Mouse (Mus musculus) limb, embryonic 14.5 days (tissue): ENCODE measurements around the gene Rbm25. TPM values are rescaled to one million over a fixed set of nuclear protein-coding genes. Genes with fewer than 3 reads are reported as not detected.
"Not testable (repeated sequence)": the region's sequence is repeated elsewhere in the genome, so short reads cannot be mapped to it uniquely, and the experiment has no call there.

Source experiments
- ATAC-seq: fragments of 200-750 bp; cut with Nextera tagmentation; 2 replicates; pipeline ENCODE4 v1.8.0; 2017; ENCODE audit warnings: low read depth, moderate number of reproducible peaks, moderate TSS enrichment; ENCODE audit not compliant: low FRiP score
- DNase-seq: peaks from one replicate; pipeline ENCODE4 v3.0.0-alpha.2; 2015; ENCODE audit warnings: low spot score
- H3K27ac ChIP-seq: fragments of 300-500 bp; sonication (generic); replicated peaks from 2 replicates; pipeline ENCODE4 v1.5.1; 2014; ENCODE audit warnings: low read depth, mild to moderate bottlenecking, low read length, moderate library complexity, mixed read lengths
- H3K27me3 ChIP-seq: fragments of 300-500 bp; sonication (generic); 2 replicates; pipeline ENCODE4 v1.6.1; 2014; ENCODE audit warnings: low read length, mixed read lengths; ENCODE audit not compliant: control insufficient read depth, insufficient read depth
- H3K36me3 ChIP-seq: fragments of 300-500 bp; sonication (generic); 2 replicates; pipeline ENCODE4 v1.6.1; 2014; ENCODE audit warnings: mild to moderate bottlenecking, low read length, moderate library complexity, mixed read lengths; ENCODE audit not compliant: control insufficient read depth, insufficient read depth
- H3K4me1 ChIP-seq: fragments of 300-500 bp; sonication (generic); 2 replicates; pipeline ENCODE4 v1.6.1; 2014; ENCODE audit warnings: antibody characterized with exemption, low read length, mixed read lengths; ENCODE audit not compliant: control insufficient read depth, insufficient read depth
- H3K4me2 ChIP-seq: fragments of 300-500 bp; sonication (generic); replicated peaks from 2 replicates; pipeline ENCODE4 v1.6.1; 2014; ENCODE audit warnings: low read depth, mild to moderate bottlenecking, low read length, moderate library complexity; ENCODE audit not compliant: severe bottlenecking
- H3K4me3 ChIP-seq: fragments of 300-500 bp; sonication (generic); replicated peaks from 2 replicates; pipeline ENCODE4 v1.5.1; 2014; ENCODE audit warnings: low read length
- H3K9ac ChIP-seq: fragments of 300-500 bp; sonication (generic); 2 replicates; pipeline ENCODE4 v1.6.1; 2014; ENCODE audit warnings: mild to moderate bottlenecking, low read depth, low read length, moderate library complexity; ENCODE audit not compliant: severe bottlenecking
- H3K9me3 ChIP-seq: fragments of 300-500 bp; sonication (generic); 2 replicates; pipeline ENCODE4 v1.6.1; 2016; ENCODE audit warnings: low read length; ENCODE audit not compliant: control insufficient read depth
- POLR2A ChIP-seq: fragments of 200-500 bp; IDR thresholded peaks from 2 replicates; pipeline ENCODE4 v1.8.0; 2012; ENCODE audit warnings: inconsistent platforms, mild to moderate bottlenecking, moderate library complexity, borderline replicate concordance; ENCODE audit not compliant: insufficient read depth, insufficient read length; ENCODE audit errors: extremely low read depth
- WGBS: fragments of 180-500 bp; shearing (Covaris S2); extraction: QIAGEN DNeasy Blood & Tissue Kit; methylation state at CpG from one replicate; pipeline ENCODE4 v1.1.7; 2014; 5-methylcytosine and 5-hydroxymethylcytosine counted together
- polyA plus RNA-seq, 2 experiments: library from polyadenylated mRNA; depleted of rRNA in 1 of 2; stranded (reverse) in 1 of 2; unstranded in 1 of 2; fragments of >200 nt; fragmentation: Nextera tagmentation in 1 of 2; extraction: Ambion mirVana in 1 of 2; gene quantifications; 2 replicates each; pipeline versions ENCODE4 v1.2.1 to v1.2.3; 2012 to 2014

Rbm25 gene
- 149 and 178 TPM in 2 replicates for polyA plus RNA-seq (2012; rRNA removed)
- polyA plus RNA-seq (2014; fragmentation: Nextera tagmentation; extraction: Ambion mirVana): 212 and 236 TPM in 2 replicates

GRCm38 (mm10) chr12:83630936-83631335 lies at the start of gene Rbm25:
TSS of gene Rbm25 (plus strand) at chr12:83631236.
- not testable (repeated sequence) for ATAC-seq, H3K27me3 ChIP-seq, DNase-seq, H3K9me3 ChIP-seq, H3K4me1 ChIP-seq, H3K36me3 ChIP-seq
- WGBS: no CpG with 5 or more reads among the region's 5 CpGs
- Histone ChIP-seq H3K9ac (peak within 1 kb of the TSS; percentile 90), H3K4me2 (peak within 1 kb of the TSS; percentile 68), H3K4me3 (peak within 1 kb of the TSS; percentile 77), H3K27ac (peak within 1 kb of the TSS; percentile 97)

- Histone ChIP-seq H3K4me2 (no peak overlapping the region), H3K27ac (no peak overlapping the region), H3K4me3 (no peak overlapping the region), H3K4me1 (no peaks in the 10 kb centered on the region), H3K9ac (no peak overlapping the region), H3K9me3 (no peaks in the 10 kb centered on the region), H3K27me3 (no peaks in the 10 kb centered on the region), H3K36me3 (peaks cover 54% of the 10 kb centered on the region)
- no peak for TF ChIP-seq POLR2A
- WGBS: 82% methylated on average over 4 of the region's 4 CpGs
- DNase-seq: no peak
- ATAC-seq: no peak
These were observed 48.9 kb upstream of the Rbm25 start for GRCm38 (mm10) chr12:83582106-83582505.

GRCm38 (mm10) chr12:83582747-83583146 lies 48.3 kb upstream of the Rbm25 start:
- no peaks in the 10 kb centered on the region for H3K27me3 ChIP-seq
- H3K36me3 ChIP-seq: peaks cover 54% of the 10 kb centered on the region
- H3K9me3 ChIP-seq: no peaks in the 10 kb centered on the region
- no peak overlapping the region for H3K4me2 ChIP-seq
- WGBS: 91% methylated on average over 4 of the region's 4 CpGs
- H3K4me1 ChIP-seq: no peaks in the 10 kb centered on the region
- no peak overlapping the region for H3K4me3 ChIP-seq
- no peak overlapping the region for H3K27ac ChIP-seq
- no peak for DNase-seq
- no peak for TF ChIP-seq POLR2A
- no peak for ATAC-seq
- no peak overlapping the region for H3K9ac ChIP-seq

GRCm38 (mm10) chr12:83586628-83587027 lies 44.4 kb upstream of the Rbm25 start:
- Histone ChIP-seq H3K9me3 (no peaks in the 10 kb centered on the region), H3K4me1 (no peaks in the 10 kb centered on the region), H3K9ac (no peak overlapping the region), H3K27ac (no peak overlapping the region), H3K4me3 (no peak overlapping the region), H3K27me3 (no peaks in the 10 kb centered on the region), H3K4me2 (no peak overlapping the region), H3K36me3 (peaks cover 61% of the 10 kb centered on the region)
- DNase-seq (no peak), ATAC-seq (no peak)
- no peak for TF ChIP-seq POLR2A
- 92% methylated on average over 5 of the region's 5 CpGs for WGBS

- Histone ChIP-seq H3K4me3 (no peak overlapping the region), H3K27ac (no peak overlapping the region), H3K9me3 (no peaks in the 10 kb centered on the region), H3K9ac (no peak overlapping the region), H3K27me3 (no peaks in the 10 kb centered on the region), H3K36me3 (peaks cover 74% of the 10 kb centered on the region), H3K4me2 (no peak overlapping the region), H3K4me1 (0 out of 2 replicates have a peak, but pooled peaks cover 4% of the 10 kb centered on the region)
- WGBS: 90% methylated on average over 8 of the region's 8 CpGs
- no peak for TF ChIP-seq POLR2A
- no peak for DNase-seq
- no peak for ATAC-seq
These were observed 39.1 kb upstream of the Rbm25 start for GRCm38 (mm10) chr12:83591754-83592501.
